Mouse (Mus musculus) heart, postnatal 0 days (tissue): ENCODE results near the gene Gpx3.

Experiments used
- CTCF ChIP-seq: IDR thresholded peaks from 2 replicates; pipeline ENCODE4 v1.5.1; 2016; ENCODE audit warnings: antibody characterized with exemption, control low read depth, low read depth
- EP300 ChIP-seq: IDR thresholded peaks from 2 replicates; pipeline ENCODE4 v1.6.1; 2016; ENCODE audit warnings: antibody characterized with exemption, low read depth

- TF ChIP-seq CTCF (no peak), EP300 (no peak)
These were observed 3.7 kb downstream of the Gpx3 start for GRCm38 (mm10) chr11:54905931-54906330.
